Mouse (Mus musculus) CD4-positive helper T cell, adult 2 months (primary cell): ENCODE measurements around the gene Ccrl2.

Experiments
- DNase-seq: peaks from one replicate; pipeline ENCODE4 v3.0.0-alpha.2; 2012; ENCODE audit warnings: low read depth, missing footprints, low spot score

Gene Ccrl2

GRCm38 (mm10) chr9:111056798-111057543 lies at the start of gene Ccrl2:
TSS of gene Ccrl2 (minus strand) at chr9:111057519.
- DNase-seq, result peak; percentile 61

DNA sequence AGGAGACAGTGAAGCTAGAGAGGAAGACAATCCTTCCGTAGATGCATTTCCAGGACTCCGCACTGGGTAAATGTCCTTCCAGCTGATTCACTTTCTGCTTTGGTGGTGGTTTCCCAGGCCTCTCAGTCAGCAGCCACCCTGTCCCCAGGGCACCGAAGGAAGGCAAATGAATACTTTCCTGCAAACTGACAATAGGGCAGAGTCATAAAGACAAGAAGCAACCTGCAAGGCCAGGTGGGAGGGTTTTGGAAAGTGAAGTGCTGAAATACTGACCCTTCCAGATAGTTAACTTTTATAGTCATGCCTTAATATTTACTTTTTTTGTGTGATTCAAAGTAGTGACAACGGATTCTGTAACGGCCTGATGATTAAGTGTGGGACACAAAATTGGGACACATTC lies 46.6 kb upstream of the Ccrl2 start:
- DNase-seq, result no peak

DNA sequence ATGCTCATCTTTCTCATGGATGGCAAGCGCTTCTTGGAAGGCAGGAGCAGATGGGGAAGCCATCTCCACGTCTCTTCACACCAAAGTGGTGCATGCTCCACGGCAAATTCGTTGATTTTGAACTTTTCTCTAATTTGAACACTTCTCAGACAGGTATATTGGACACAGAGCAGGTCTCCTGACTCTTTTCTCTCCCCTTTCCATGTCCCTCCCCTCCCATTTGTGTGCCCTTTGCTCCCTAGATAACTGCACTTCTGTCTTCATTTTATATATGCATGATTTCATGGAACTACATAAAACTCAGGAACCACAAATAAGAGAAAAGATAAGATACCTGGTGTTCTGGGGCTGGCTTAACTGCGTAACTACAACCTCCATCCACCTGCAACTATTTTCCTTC lies 46.0 kb upstream of the Ccrl2 start:
- no peak for DNase-seq

- no peak for DNase-seq
Measured at GRCm38 (mm10) chr9:111100406-111100805, 43.1 kb upstream of the Ccrl2 start.

- DNase-seq, result no peak
Measured at GRCm38 (mm10) chr9:111097543-111097942, 40.2 kb upstream of the Ccrl2 start.

GRCm38 (mm10) chr9:111096419-111097326 lies 39.4 kb upstream of the Ccrl2 start:
- DNase-seq, result no peak

- no peak for DNase-seq
Measured at GRCm38 (mm10) chr9:111095710-111096109, 38.4 kb upstream of the Ccrl2 start.

- DNase-seq, result no peak
Measured at GRCm38 (mm10) chr9:111094626-111095025, 37.3 kb upstream of the Ccrl2 start.

DNA sequence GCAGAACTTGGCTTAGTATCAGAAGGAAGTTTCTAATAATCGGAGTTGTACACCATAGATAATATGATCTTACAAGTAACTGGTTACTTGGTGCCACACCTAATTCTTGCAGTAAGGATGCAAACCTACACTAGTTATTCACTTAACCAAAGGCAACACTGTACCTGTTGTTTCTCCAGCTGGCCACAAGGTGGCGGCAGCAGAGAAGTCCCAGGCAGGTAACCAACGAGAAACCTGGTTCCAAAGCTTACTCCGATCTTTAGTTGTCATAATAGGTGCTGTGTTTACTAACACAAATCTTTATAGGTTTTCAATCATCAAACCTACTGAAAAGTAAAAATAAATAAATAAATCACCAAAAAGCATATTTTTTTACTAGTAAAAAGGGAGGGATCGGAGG lies 35.8 kb upstream of the Ccrl2 start:
- DNase-seq, result peak; percentile 59

DNA sequence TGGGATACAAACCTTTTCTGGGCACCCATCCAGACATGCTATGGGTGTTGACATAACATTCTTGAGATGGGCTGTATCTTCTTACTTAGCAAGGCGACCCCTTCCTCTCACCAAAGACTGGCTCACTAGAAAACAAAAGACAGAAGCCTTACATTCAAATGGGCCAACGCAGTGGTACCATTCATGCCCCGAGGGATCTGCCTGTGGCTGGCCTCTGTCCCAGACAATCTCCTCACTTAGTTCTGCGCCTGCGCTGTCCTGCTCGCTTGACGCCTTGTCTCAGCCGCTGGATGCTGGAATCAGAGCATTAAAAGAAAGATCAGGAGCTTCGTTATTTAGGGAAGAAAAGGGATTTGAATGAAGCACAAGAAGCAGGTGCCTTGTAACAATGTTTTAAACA lies 35.3 kb upstream of the Ccrl2 start:
- no peak for DNase-seq

- no peak for DNase-seq
Measured at GRCm38 (mm10) chr9:111088886-111089285, 31.6 kb upstream of the Ccrl2 start.

- no peak for DNase-seq
Measured at GRCm38 (mm10) chr9:111087960-111088359, 30.6 kb upstream of the Ccrl2 start.

- DNase-seq, result no peak
Measured at GRCm38 (mm10) chr9:111086995-111087606, 29.8 kb upstream of the Ccrl2 start.

DNA sequence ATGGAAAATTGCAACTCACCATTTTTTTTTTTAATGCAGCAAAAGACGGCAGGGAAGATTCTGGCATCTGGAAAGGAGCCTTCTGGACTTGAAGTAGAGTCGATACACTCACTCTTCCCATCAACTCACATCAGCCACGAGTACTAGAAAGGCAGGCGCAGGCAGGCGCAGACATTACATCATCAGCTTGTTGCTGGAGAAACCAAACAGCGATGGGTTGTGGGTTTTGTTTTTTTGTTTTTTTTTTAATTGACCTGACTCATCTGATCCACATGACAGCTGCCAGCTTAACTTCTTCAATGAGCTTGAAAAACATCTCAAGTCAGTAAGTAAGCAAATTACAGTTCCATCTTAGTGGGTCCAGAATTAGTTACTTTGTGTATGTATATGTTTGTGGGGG lies 28.8 kb upstream of the Ccrl2 start:
- no peak for DNase-seq

GRCm38 (mm10) chr9:111085329-111085728 lies 28.0 kb upstream of the Ccrl2 start:
- no peak for DNase-seq

DNA sequence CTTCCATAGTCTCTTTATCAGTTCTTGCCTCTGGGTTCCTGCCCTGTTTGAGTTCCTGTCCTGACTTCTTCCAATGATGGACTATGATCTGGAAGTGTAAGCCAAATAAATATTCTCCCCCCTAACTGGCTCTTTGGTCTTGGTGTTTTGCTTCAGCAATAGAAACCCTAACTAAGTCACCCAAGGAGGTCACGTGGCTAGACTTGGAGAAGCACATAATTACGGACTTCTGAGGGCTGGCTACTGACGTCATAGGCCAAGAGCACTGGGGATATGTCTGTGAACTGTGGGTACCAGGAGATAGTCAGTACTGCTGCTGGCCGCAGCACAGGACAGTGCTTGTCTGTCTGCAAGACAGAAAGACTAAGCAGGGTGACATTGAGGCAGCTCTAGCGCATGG lies 24.4 kb upstream of the Ccrl2 start:
- DNase-seq, result no peak

- no peak for DNase-seq
Measured at GRCm38 (mm10) chr9:111080801-111081200, 23.5 kb upstream of the Ccrl2 start.

DNA sequence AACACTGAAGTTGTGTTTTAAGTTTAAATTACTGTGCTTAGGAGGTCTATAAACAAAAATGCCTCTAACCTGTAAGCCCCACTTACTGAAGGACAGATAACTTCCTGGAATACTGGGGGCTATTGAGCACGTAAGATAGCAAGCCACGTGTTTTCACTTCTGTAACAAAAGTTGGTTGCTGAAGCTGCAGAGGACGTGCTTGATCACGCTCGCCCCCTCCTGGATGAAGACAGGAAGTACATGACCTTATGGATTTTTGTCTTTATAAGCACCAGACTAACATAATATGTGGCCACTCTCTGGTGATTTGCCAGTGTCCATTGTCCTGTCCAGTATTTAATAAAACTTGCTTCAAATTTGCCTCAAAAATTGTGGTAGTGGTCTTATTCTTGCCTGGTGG lies 20.4 kb upstream of the Ccrl2 start:
- DNase-seq, result peak; percentile 18

- no peak for DNase-seq
Measured at GRCm38 (mm10) chr9:111072971-111073370, 15.7 kb upstream of the Ccrl2 start.

DNA sequence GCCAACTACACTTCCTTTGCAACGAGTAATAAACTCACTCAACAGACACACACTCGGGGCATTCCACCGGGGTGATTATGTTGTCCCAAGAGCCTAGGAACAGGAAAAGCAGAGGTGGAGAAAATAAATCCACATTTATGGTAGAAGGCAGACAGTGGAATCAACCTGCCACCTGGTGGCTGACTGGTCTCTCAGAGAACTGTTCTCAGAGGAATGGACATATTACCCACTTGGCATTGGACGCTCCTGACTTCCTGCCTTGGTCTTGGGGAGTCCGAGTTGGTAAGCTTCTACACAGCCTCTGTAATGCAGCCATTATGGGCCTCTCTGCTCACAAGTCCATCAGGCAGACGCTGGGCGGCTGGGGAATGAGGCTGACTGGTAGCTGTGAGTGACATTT lies 14.9 kb upstream of the Ccrl2 start:
- peak; percentile 24 for DNase-seq

DNA sequence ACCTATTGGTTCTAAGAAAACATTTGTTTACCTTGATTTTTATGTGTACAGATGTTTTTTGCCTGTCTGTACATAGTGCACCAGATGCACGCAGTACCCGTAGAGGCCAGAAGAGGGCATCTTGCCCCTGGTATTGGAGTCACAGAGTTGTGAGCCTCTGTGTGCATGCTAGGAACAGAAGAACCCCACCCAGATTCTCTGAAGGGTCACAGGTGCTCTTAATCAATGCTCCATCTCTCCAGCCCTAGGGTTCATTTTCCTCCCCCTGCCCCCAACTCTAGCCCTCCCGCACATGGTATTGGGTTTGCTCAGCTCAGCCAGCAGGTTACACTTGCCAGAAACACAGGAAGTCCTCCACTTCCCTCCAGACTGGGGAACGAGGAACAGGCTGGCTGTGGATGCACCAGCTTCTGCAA lies 13.2 kb upstream of the Ccrl2 start:
- peak; percentile 53 for DNase-seq

DNA sequence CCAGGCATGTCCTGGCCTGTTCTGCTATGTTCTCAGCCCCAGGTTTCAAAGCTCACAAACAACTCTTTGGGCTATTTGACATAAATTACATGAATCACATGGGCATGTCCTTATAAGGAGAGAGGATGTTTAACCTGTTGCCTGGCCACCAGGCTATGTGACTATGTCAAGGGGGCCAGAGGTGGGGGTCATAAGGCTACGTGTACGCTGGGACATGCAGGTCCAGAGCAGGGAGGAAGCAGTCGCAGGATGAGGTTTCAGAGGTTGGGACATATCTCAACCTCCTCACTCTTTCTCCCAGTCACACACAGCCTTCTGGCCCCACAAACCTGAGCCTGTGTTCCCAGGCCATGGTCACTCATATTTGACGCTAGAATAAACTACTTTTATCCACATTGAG lies 9.7 kb upstream of the Ccrl2 start:
- no peak for DNase-seq
